Mouse (Mus musculus): Measurements from ENCODE around the gene Tagln2. TPM values are rescaled to one million over a fixed set of nuclear protein-coding genes. Genes with fewer than 3 reads are reported as not detected.

Gene Tagln2
- polyA plus RNA-seq, 1 experiment from 2014 or later = 43.5 TPM

DNA sequence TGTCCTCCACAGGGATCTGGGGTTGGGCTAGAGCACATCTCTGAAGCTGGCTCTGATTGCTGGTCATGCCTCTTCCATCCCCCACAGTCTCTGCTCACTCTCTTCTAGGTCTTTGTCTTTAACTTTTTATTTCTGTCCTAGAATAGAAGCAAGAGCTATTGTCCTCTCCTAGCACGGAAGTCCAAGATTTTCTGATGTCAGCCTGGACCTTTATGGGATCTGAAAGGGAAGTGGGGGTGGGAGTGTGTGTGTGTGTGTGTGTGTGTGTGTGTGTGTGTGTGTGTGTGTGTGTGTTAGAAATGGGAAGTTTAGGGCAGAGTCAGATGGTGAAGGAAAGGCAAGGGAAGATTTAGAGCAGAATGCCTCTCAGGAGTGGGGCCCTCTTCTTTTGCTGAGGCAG, 52.8 kb downstream of the Tagln2 start:
- Histone ChIP-seq H3K27ac (replicated peaks; ENCODE audit: low read depth, low read length) (no peak overlapping the region), H3K36me3 (ENCODE audit: control insufficient read depth, insufficient read depth, low read length) (no peaks in the 10 kb centered on the region), H3K4me3 (replicated peaks; ENCODE audit: low read depth, low read length) (no peak overlapping the region), H3K9ac (replicated peaks; ENCODE audit: low read length) (no peak overlapping the region), H3K9me3 (ENCODE audit: control insufficient read depth, low read length) (no peaks in the 10 kb centered on the region), H3K4me2 (ENCODE audit: low read length) (no peak overlapping the region), H3K27me3 (ENCODE audit: control insufficient read depth, insufficient read depth, low read length) (no peaks in the 10 kb centered on the region), H3K4me1 (ENCODE audit: control insufficient read depth, insufficient read depth, low read length) (peaks cover 22% of the 10 kb centered on the region)
- 44% methylated on average over 1 of the region's 1 CpGs for WGBS
- DNase-seq (no peak), ATAC-seq (ENCODE audit: low FRiP score, low TSS enrichment) (no peak)

- peaks cover 8% of the 10 kb centered on the region for H3K4me1 ChIP-seq (ENCODE audit: control insufficient read depth, insufficient read depth, low read length)
- H3K9me3 ChIP-seq (ENCODE audit: control insufficient read depth, low read length) = no peaks in the 10 kb centered on the region
- ATAC-seq (ENCODE audit: low FRiP score, low TSS enrichment) (no peak; the same call in 1 of the 2 replicates), DNase-seq (no peak)
- H3K9ac ChIP-seq (replicated peaks; ENCODE audit: low read length) = no peak within 1 kb of the TSS
- H3K27me3 ChIP-seq (ENCODE audit: control insufficient read depth, insufficient read depth, low read length) = peaks cover 5% of the 10 kb centered on the region; the same call in 1 of the 2 replicates
- 82% methylated on average over 11 of the region's 11 CpGs for WGBS
- H3K4me3 ChIP-seq (replicated peaks; ENCODE audit: low read depth, low read length) = no peak within 1 kb of the TSS
- no peaks in the 10 kb centered on the region for H3K36me3 ChIP-seq (ENCODE audit: control insufficient read depth, insufficient read depth, low read length)
- H3K4me2 ChIP-seq (ENCODE audit: low read length) = no peak within 1 kb of the TSS
- no peak within 1 kb of the TSS for H3K27ac ChIP-seq (replicated peaks; ENCODE audit: low read depth, low read length)
Observed at GRCm38 (mm10) chr1:172555638-172556037, 55.8 kb downstream of the Tagln2 start, which contains the start of gene Vsig8. TSS of gene Vsig8 (plus strand) at chr1:172555938.

Other genes with a start within 250 kb of the Tagln2 start
- gene Atp1a4, start 241.6 kb upstream of the Tagln2 start, polyA plus RNA-seq (2014; fragmentation: Nextera tagmentation; extraction: Ambion mirVana) = not detected in 2 replicates
- gene Igsf8, start 238.4 kb upstream of the Tagln2 start, polyA plus RNA-seq (2014; fragmentation: Nextera tagmentation; extraction: Ambion mirVana) = 55.6 and 61.0 TPM in 2 replicates
- gene Atp1a2, start 202.0 kb upstream of the Tagln2 start, polyA plus RNA-seq (2014; fragmentation: Nextera tagmentation; extraction: Ambion mirVana) = 18.2 and 19.4 TPM in 2 replicates
- 3.0 and 3.9 TPM in 2 replicates for gene Kcnj9, start 170.7 kb upstream of the Tagln2 start, polyA plus RNA-seq (2014; fragmentation: Nextera tagmentation; extraction: Ambion mirVana)
- 1.5 TPM in 2 replicates for gene Kcnj10, start 158.8 kb upstream of the Tagln2 start, polyA plus RNA-seq (2014; fragmentation: Nextera tagmentation; extraction: Ambion mirVana)
- gene Pigm, start 123.5 kb upstream of the Tagln2 start, polyA plus RNA-seq (2014; fragmentation: Nextera tagmentation; extraction: Ambion mirVana) = 5.2 and 6.4 TPM in 2 replicates
- gene Slamf9, start 24.7 kb upstream of the Tagln2 start, polyA plus RNA-seq (2014; fragmentation: Nextera tagmentation; extraction: Ambion mirVana) = 0.32 TPM in 1 of 2 replicates, not detected in the other
- 49.6 and 52.6 TPM in 2 replicates for gene Igsf9, start 18.3 kb upstream of the Tagln2 start, polyA plus RNA-seq (2014; fragmentation: Nextera tagmentation; extraction: Ambion mirVana)
- gene Cfap45, start 20.8 kb downstream of the Tagln2 start, polyA plus RNA-seq (2014; fragmentation: Nextera tagmentation; extraction: Ambion mirVana) = 1.9 and 2.2 TPM in 2 replicates
- 0.22 TPM in 1 of 2 replicates, not detected in the other for gene Vsig8, start 55.9 kb downstream of the Tagln2 start, polyA plus RNA-seq (2014; fragmentation: Nextera tagmentation; extraction: Ambion mirVana)
- 0.42 TPM in 1 of 2 replicates, not detected in the other for gene Slamf8, start 90.5 kb downstream of the Tagln2 start, polyA plus RNA-seq (2014; fragmentation: Nextera tagmentation; extraction: Ambion mirVana)
- gene Fcrl6, start 102.5 kb downstream of the Tagln2 start, polyA plus RNA-seq (2014; fragmentation: Nextera tagmentation; extraction: Ambion mirVana) = 0.14 TPM in 1 of 2 replicates, not detected in the other
- 6.3 and 8.7 TPM in 2 replicates for gene Dusp23, start 132.9 kb downstream of the Tagln2 start, polyA plus RNA-seq (2014; fragmentation: Nextera tagmentation; extraction: Ambion mirVana)
- gene Crp, start 198.0 kb downstream of the Tagln2 start, polyA plus RNA-seq (2014; fragmentation: Nextera tagmentation; extraction: Ambion mirVana) = not detected in 2 replicates

Measured in midbrain, embryonic 14.5 days (tissue).